Mouse (Mus musculus): ENCODE measurements around the gene Triobp.
A peak's percentile ranks its signal among the peaks of the same experiment; 100 is the strongest.

Gene Triobp

DNA sequence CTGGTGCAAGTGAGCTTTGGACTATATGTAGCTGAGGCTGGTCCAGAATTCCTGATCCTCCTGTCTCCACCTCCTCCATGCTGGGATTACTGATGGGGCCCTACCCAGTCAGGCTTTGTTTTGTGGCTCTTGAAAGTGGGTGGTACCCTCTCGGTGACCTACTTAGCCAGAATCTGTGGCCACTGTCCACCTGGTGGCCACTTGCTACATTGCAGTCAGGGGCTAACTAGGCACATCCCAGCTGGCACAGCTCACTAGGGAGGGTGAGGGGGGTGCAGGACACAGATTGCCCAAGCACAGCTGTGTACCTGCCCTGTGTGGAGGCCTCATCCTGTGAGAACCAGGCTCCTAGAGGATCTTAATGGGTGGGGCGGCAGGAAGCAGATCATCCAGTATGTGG is 15.4 kb downstream of the Triobp start:
- DNase-seq (ENCODE audit: low spot score): peak; percentile 61

DNA sequence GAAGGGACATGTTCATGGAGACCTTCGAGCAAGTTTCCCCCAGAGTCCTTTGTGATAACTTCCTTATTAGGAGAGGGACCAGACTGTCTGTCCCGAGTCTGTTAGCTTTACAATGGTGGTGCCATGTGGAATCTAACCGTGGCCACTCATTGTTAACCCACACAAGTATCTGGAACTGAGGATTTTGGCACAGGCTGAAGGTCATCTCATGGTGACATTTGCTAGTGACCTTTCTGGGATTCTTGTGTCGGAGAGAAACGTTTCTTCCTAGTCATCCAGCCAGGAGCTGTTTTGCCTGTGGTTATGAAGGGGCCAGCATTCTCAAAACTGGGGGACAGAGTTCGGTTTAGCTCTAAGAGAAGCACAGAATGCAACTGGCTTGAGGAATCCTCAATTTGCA is 24.1 kb downstream of the Triobp start:
- no peak for DNase-seq (ENCODE audit: low spot score)

GRCm38 (mm10) chr15:78973950-78974349 is 26.4 kb downstream of the Triobp start:
- peak; percentile 41 for DNase-seq (ENCODE audit: low spot score)

DNA sequence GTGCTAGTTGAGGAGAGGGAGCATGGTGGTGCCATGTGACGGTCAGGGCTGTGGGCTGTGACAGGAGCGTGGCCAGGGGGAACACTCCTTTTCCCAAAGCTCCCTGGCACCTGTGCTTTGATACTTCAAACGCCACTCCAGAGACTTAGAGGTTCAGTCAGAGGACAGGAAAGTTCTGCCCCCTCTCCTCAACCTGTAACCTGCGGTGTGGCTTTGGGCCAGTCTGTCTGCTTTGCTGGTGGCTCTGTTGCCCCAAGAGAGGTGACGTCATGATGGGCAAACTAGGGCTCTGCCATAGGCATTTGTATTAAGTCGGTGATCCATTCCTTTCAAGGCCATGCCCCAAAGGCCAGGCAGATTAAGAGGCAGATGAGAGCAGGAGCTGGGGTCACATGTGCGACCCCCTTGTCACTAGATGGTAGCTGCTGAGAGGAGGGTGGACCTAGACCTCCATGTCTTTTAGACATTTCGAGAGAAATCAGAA is 30.2 kb downstream of the Triobp start:
- no peak for DNase-seq (ENCODE audit: low spot score)

DNA sequence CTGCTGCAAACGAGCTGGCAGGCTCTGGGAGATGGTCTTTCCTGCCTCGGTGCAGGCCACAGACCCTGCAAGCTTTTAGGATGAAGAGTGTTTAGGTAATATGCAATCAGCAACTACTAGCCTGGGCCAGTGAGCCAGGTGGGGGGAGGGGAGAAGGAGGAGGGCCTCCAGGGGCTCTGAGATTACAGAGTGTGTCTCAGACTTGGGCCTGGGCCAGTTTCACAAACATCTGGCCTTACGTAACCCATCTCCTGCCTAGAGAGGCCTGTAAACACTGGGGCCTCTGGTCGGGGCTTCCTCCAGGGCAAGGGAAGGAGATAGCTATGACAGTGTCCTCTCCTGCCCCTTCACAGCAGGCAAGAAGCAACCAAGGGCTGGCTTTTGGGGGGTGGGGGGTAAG is 31.4 kb downstream of the Triobp start:
- DNase-seq (ENCODE audit: low spot score): peak; percentile 73

GRCm38 (mm10) chr15:78980084-78980483 is 32.6 kb downstream of the Triobp start:
- no peak for DNase-seq (ENCODE audit: low spot score)

DNA sequence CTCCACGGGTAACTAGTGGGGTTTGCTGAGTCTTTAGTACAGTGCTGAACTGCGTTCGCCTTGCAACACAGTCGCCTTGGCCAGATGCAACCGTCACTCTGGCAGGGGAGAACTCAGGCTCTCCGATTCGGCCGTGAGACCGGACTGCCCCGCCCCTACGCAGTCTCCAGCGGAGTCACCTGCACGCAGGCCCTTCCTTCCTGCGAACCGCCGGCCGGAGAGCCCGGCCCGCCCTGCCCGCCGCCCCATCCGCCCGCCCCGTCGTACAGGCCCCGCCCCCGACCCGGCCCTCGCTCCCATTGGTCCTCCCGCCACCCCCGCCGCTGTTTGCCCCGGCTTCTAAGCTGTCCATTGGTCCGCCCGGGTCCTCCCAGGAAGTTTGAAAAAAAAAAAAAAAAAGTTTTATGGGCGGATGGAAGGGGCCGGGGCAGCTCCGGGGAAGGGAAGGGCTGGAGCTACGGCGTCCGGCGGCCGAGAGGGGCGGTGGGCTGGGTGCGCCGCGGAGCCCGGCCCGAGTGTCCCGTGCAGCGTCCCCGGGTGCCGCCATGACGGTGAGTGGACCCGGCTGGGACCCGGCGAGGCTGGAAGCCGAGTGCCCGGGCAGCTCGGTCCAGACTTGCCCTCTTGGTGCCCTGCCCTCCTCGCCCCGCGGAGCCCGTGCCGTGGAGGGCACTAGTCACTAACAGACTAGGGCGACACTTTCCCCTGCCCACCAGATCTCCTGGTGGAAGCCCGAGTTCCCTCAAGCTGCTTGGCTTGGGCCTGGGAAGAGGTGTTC is 35.3 kb downstream of the Triobp start:
- DNase-seq (ENCODE audit: low spot score): peak; percentile 89

GRCm38 (mm10) chr15:78983436-78984285 is 36.1 kb downstream of the Triobp start:
- DNase-seq (ENCODE audit: low spot score): peak; percentile 75

GRCm38 (mm10) chr15:78984286-78984778 is 36.8 kb downstream of the Triobp start:
- DNase-seq (ENCODE audit: low spot score): no peak

GRCm38 (mm10) chr15:78986536-78987220 is 39.2 kb downstream of the Triobp start:
- no peak for DNase-seq (ENCODE audit: low spot score)

DNA sequence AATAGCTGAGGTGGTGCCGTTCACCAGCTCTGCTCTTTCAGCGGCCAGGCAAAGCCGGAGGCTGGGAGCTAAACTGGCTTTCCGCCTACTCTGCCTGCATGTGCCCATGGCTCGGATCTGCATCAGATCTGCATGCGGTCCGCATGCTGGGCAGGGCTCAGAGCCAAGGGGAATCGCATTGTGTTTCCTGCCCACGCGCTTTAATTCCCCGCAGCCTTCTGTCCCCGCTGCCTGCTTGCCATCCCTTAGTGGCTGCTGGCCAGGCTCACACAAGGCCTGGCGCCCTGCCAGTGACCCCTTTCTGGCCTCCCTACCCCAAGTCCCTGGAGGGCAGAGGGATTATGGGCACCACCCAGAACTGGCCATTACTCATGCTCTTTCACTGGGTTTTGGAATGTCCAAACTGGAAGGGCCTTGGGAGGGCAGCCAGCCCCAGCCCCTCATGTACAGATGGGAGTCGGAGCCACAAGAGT is 41.0 kb downstream of the Triobp start:
- DNase-seq (ENCODE audit: low spot score): peak; percentile 81

- no peak for DNase-seq (ENCODE audit: low spot score)
Measured at GRCm38 (mm10) chr15:78989152-78990092, 41.9 kb downstream of the Triobp start.

DNA sequence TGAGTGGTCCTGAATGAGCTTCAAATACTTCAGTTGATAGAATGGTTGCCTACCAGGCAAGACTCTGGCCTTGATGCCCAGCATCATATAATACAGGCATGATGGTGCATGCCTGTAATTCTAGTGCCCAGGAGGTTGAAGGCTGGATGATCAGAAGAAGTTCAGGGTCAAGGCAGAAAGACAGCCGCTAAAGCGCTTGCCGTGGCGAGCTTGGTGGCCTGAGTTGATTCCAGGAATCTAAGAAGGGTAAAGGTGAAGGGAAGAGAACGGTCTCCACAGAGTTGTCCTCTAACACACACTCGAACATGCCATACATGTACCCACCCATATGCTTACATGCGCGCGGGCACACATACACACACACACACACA is 42.6 kb downstream of the Triobp start:
- no peak for DNase-seq (ENCODE audit: low spot score)

GRCm38 (mm10) chr15:78990970-78991525 is 43.5 kb downstream of the Triobp start:
- no peak for DNase-seq (ENCODE audit: low spot score)

DNA sequence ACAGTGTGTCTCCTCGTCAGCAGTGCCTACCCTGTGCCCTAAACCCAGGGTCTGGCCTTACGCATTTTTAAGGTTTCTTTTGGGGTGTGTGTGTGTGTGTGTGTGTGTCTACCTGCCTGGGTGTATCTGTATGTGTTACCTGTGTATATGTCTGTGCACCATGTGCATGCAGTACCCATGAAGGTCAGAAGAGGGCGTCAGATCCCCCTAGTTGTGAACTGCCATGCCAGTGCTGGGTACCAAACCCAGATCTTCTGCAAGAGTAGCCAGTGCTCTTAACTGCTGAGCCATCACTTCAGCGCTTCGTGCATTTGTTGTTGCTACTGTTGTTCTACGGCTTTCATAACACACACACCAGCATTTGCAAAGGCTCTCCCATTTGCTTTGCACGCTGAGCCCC is 44.7 kb downstream of the Triobp start:
- DNase-seq (ENCODE audit: low spot score): no peak

GRCm38 (mm10) chr15:78992925-78993324 is 45.4 kb downstream of the Triobp start:
- no peak for DNase-seq (ENCODE audit: low spot score)

GRCm38 (mm10) chr15:78995916-78996315 is 48.4 kb downstream of the Triobp start:
- DNase-seq (ENCODE audit: low spot score): no peak

DNA sequence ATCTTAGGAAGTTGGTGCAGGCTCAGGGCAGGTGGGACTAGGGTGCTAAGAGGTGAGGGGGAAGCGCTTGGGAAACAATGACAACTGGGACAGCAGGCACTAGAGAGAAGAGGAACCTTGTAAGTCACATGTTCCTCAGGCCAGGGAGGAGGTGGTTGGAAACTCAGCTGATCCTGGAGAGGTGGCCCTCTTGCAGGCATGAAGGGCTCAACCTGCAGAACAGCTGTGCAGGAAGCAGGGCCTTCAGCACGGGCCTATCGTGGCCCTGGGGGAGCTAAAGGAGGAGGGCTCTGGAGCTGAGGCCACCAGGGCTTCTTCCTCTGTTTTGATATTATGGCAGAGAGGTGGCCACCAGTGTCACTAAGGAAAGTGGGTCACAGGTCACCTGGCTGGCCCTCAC is 49.1 kb downstream of the Triobp start:
- no peak for DNase-seq (ENCODE audit: low spot score)

- DNase-seq (ENCODE audit: low spot score): no peak
Measured at GRCm38 (mm10) chr15:78998348-78998747, 50.8 kb downstream of the Triobp start.

- DNase-seq (ENCODE audit: low spot score): no peak
Measured at GRCm38 (mm10) chr15:78999586-78999985, 52.1 kb downstream of the Triobp start.

DNA sequence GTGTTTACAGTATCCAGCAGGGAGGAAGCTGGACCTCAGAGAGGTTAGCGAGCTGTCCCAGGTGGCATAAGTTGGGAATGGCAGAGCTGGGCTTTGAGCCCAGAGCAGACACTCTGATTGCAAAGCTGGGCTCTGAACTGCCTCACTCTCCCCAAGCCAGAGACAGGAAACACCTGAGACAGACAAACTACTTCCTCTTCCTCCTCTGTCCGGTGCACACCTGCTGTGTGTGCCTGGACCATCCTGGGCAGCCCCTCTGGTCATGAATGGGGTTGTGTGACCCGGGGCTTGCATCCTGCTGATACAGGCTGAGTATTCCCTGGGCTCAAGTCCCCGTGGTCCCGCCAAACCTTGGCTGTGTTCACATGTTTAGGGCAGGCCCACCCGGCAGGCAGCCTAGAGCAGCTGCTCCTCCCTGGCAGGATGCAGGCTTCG is 52.9 kb downstream of the Triobp start:
- DNase-seq (ENCODE audit: low spot score): no peak
